Mouse (Mus musculus): ENCODE measurements around the gene Trmt44.
"Not testable (repeated sequence)": the region's sequence is repeated elsewhere in the genome, so short reads cannot be mapped to it uniquely, and the experiment has no call there.

The Trmt44 gene

DNA sequence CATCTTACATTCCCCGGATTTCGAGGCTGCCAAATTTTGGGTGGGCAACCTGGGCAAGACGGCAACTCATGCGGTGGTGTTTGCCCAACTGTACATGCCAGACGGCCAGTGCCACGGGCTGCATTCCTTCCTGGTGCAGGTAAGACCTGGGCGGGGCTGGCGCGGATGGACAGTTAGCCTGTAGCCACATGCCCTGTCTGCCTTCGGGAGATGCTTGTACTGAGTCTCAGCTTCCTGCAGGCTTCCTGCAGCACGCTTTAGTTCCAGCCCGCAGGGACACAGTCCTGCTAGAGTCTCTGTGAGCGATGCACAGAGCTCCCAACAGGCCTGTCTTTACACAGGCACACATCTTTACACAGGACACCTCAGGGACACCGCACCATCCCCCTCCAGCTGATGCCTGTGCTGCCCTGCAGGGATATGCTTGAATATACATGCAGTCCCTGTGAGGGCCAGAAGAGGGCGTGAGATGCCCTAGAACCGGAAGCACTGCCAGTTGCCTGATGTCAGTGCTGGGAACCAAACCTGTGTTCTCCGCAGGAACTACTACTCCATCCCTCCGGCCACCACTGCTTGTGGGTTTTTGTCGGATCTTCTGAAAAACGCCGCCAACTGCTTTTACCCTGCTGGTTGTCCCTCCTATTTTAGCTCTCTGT is 17.3 kb upstream of the Trmt44 start:
- intact Hi-C loops (cut with DNase I): loop anchor here (5.0 kb wide), 1 partner anchor 165 kb away; the partner anchor contains the start of gene Ablim2

DNA sequence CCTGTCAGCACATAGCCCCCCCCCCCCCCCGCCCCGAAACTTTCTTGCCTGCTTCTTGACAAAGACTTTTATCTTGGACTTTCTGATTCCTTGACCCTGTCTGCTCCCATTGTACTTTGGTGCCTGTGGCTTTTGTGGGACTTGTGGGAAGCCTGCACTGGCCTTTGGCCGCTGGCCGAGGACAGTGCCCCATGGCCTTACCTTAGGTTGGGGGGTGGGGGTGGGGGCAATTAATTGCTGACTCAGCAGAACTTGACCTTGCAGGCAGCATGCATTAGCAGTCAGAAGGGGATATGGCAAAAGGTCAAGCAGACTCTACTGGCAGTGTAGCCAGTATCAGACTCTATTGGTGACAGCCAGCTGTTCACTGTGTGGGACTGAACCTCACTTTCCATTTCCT is 16.6 kb upstream of the Trmt44 start:
- intact Hi-C loops (cut with DNase I): loop anchor here (5.0 kb wide), 1 partner anchor 166 kb away; the partner anchor contains the start of gene Ablim2

GRCm38 (mm10) chr5:35584259-35584658 is 9.4 kb upstream of the Trmt44 start:
- intact Hi-C loops (cut with DNase I): not testable (repeated sequence)

DNA sequence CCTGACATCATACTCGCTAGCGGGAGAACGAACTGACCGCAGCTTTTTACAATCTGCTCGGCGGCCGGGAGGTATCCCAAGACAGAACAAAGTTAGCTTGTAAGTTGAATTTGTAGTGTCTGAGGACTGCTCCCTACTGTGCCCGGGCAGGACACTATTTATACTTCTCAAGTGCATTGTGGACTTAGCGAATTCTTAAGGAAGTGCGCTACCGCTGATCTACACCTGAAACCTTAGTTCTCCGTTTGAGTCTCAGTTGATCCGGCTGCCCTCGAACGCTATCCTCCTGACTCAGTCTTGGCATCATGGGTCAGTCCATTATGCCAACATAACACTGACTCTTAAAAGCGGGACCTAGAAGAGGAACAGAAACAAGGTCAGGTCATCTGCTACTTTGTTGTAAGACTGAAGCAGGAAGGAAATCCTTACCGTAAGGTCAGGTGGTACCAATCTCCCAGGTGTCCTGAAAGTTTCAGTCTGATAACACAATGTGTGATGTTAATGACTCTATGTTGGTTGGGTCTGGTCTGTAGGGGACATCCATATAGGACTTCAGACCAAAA is 8.4 kb upstream of the Trmt44 start:
- intact Hi-C loops (cut with DNase I): no loop called here

DNA sequence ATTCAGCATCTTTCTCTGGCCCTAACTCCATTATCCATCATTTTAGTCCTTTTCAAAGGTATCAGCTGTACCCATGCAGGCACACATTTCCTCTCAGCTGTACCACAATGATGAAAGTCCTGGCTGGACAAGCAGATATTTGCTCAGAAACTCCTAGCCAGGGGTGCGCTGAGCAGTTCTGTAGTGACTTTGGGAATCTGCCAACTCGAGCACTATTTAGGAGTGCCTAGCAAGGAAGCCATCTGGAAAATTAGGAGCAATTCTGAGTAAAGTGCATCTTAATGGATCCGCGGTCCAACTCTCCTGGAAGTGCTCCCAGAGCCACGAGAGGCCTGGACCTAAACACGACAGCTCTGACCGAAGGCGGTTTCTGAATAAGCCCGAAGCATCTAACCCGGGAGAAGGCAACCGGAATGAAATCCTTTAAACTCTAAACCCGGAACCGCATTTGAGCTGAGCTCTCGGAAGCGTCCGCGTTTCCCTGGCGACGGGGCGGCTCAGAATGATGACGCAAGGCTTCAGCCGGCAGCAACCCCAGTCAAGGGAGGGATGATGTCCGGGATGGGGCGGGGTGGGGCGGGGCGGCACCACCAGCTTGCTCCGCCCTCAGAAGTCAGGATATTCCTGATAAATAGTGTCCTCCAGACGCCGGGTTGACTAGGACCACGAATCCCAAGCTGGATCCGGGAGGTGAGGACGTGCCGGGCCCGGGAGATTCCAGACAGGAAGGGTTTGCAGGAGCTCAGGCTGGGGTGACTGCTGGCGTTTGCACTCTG is 7.8 kb upstream of the Trmt44 start, which contains the start of gene Acox3:
TSS of gene Acox3 (plus strand) at position 596 of the 776 bp plus-strand sequence.
- intact Hi-C loops (cut with DNase I): no loop called here

DNA sequence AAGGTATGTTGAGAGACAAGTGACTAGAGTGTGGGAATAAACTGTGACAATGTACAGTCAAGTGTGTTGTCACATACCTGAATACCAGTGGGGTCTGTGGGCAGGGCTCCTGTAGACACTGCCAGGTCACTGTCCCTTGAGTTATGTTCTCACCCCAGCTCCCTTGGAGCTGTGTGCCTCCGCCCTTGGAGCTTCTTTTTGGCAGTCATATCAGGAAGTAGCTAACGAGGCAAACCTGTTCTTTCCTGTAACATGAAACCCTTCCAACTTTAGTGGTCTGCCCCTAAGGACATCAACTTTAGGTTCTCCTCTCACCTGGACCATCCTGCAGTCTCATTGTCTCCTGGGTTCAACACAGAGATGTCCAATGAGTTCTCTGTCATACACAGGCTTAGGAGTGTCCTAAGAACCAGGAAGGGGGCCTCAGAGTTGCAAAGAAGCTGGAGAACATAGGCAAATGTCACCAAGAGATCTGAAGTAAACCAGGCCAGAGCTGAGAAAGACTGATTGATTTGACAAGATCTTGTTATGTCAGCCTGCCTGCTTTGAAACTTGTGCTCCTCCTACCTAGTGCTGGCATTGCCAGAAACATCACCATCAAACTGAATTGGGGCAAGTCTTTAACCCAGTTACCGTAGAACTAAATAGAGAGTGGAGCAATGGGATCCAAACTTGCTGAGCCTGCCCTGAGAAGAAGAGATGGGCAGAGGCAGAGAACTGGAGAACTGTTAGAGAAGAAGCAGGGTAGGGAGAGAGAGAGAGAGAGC is 5.5 kb upstream of the Trmt44 start:
- intact Hi-C loops (cut with DNase I): no loop called here

DNA sequence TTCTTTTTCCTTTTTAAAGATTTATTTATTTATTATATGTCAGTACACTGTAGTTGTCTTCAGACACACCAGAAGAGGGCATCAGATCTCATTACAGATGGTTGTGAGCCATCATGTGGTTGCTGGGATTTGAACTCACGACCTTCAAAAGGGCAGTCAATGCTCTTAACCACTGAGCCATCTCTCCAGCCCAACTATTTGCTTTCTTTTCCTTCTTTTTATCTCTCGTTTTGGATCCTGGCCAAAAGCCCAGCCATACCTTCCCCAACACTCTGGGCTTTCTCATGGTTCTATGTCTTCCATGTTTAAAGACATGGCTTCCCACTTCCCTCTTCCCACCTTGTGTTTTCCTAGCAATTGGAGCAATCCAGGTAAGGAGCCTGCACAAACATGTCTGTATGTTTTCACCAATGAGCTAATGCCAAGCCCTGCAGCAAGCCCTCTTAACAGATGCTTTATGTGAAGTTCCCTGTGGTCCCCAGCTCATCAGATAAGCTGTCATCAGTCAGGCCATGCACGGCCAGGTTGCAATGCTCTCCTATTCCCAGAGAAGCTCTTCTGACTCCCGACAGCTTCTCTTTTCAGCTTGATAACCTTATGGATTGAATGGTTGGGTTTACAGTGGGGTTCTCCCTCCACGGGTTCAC is 4.5 kb upstream of the Trmt44 start:
- intact Hi-C loops (cut with DNase I): no loop called here

DNA sequence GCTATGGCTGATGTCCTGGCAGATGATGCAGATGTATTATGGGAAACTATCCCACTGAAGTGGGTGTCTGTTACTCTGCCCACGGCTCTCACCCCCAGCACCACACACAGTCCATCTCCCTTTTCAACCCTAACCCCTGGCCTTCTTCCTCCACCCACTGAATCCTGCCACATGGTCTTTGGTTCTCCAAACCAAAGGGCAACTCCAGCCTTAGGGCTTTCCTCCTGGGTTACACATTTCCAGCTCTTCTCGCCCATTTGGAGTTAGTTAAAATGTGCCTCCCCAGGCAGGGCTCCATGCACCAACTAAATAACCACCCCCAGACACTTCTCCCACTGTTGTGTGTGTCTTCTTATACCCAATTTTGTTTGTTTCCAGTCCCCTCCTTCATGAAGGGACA is 3.5 kb upstream of the Trmt44 start:
- intact Hi-C loops (cut with DNase I): no loop called here

GRCm38 (mm10) chr5:35576409-35577020 is 1.6 kb upstream of the Trmt44 start:
- intact Hi-C loops (cut with DNase I): no loop called here

GRCm38 (mm10) chr5:35571546-35571945 is 3.3 kb downstream of the Trmt44 start:
- intact Hi-C loops (cut with DNase I): no loop called here

- intact Hi-C loops (cut with DNase I): no loop called here
These were observed 8.2 kb downstream of the Trmt44 start for GRCm38 (mm10) chr5:35566632-35567031.

- intact Hi-C loops (cut with DNase I): no loop called here
These were observed 9.7 kb downstream of the Trmt44 start for GRCm38 (mm10) chr5:35565217-35565616.

DNA sequence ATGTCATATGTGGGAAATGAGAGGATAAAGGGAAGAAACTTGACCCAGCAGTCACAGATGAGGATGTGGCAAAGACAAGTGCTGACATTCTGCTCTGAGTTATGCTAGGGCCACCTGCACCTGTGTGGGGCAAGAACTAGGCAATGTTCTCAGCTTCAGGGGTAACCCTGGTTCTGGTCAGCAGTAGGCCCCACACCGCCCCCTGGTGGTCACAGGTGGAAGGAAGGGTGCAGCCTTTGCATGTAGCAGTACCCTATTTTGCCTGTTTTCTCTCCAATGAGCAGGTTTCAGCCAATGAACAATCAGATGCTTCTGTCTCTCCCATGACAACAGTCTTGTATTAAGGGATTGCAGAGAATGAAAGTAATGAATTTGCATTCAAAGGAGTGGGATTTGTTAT is 11.4 kb downstream of the Trmt44 start:
- intact Hi-C loops (cut with DNase I): loop anchor here (1.0 kb wide), 1 partner anchor 40 kb away; no protein-coding TSS in a partner anchor

- intact Hi-C loops (cut with DNase I): loop anchor here (1.0 kb wide), 1 partner anchor 39 kb away; no protein-coding TSS in a partner anchor
These were observed 12.3 kb downstream of the Trmt44 start for GRCm38 (mm10) chr5:35562616-35563015.

- intact Hi-C loops (cut with DNase I): no loop called here
These were observed 15.4 kb downstream of the Trmt44 start for GRCm38 (mm10) chr5:35559447-35559846.

GRCm38 (mm10) chr5:35557946-35558621 is 16.8 kb downstream of the Trmt44 start:
- intact Hi-C loops (cut with DNase I): no loop called here

DNA sequence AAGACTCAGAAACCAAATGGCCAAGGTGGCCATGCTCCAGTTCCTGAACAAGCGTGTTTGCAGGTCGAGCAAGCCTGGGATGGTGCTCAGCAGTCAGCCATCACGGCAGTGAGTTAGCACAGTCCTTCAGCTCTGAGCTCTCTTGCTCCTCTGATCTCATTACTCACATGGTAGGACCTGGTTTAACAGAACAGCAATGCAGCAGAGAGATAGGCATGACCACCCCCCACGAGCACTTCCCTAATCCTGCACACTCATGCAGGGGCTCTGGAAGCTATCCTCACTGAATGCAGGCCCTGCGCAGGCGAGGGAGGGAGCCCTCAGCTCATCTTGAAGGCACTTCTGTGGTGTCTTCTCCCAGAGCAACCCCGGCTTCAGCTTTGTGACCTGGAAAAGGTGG is 18.5 kb downstream of the Trmt44 start:
- intact Hi-C loops (cut with DNase I): no loop called here

- intact Hi-C loops (cut with DNase I): no loop called here
These were observed 21.9 kb downstream of the Trmt44 start for GRCm38 (mm10) chr5:35552838-35553539.

Measured in adrenal gland (tissue).